Mouse (Mus musculus): Measurements from ENCODE around the gene Gm40460. TPM values are rescaled to one million over a fixed set of nuclear protein-coding genes. Genes with fewer than 3 reads are reported as not detected.
"Not testable (repeated sequence)": the region's sequence is repeated elsewhere in the genome, so short reads cannot be mapped to it uniquely, and the experiment has no call there.

Gm40460 gene
- polyA plus RNA-seq, 1 experiment from 2014 or later: not detected

- Histone ChIP-seq H3K27me3 (no peaks in the 10 kb centered on the region), H3K36me3 (no peaks in the 10 kb centered on the region), H3K9ac (no peak overlapping the region), H3K9me3 (no peaks in the 10 kb centered on the region; the same call in 1 of the 2 replicates), H3K4me1 (no peaks in the 10 kb centered on the region), H3K4me3 (no peak overlapping the region), H3K4me2 (no peak overlapping the region), H3K27ac (no peak overlapping the region)
- no peak for ATAC-seq (ENCODE audit: insufficient number of reproducible peaks, low FRiP score, low TSS enrichment, low read depth)
- 37% methylated on average over 1 of the region's 1 CpGs for WGBS
Observed at GRCm38 (mm10) chr7:142231540-142231939, 9.3 kb downstream of the Gm40460 start.

- H3K4me3 ChIP-seq; H3K27me3 ChIP-seq; H3K9me3 ChIP-seq; H3K9ac ChIP-seq; H3K27ac ChIP-seq; H3K36me3 ChIP-seq; H3K4me2 ChIP-seq; ATAC-seq (ENCODE audit: insufficient number of reproducible peaks, low FRiP score, low TSS enrichment, low read depth); H3K4me1 ChIP-seq: not testable (repeated sequence)
- WGBS: 38% methylated on average over 3 of the region's 3 CpGs
Observed at GRCm38 (mm10) chr7:142229871-142230270, 11.0 kb downstream of the Gm40460 start, which contains the start of gene Krtap5-5. TSS of gene Krtap5-5 (minus strand) at chr7:142229971.

GRCm38 (mm10) chr7:142224518-142224917, 16.4 kb downstream of the Gm40460 start:
- WGBS: 37% methylated on average over 2 of the region's 2 CpGs
- H3K27me3 ChIP-seq: no peaks in the 10 kb centered on the region
- no peak overlapping the region for H3K4me3 ChIP-seq
- no peak overlapping the region for H3K27ac ChIP-seq
- no peak overlapping the region for H3K9ac ChIP-seq
- H3K36me3 ChIP-seq: no peaks in the 10 kb centered on the region
- no peaks in the 10 kb centered on the region for H3K9me3 ChIP-seq
- ATAC-seq (ENCODE audit: insufficient number of reproducible peaks, low FRiP score, low TSS enrichment, low read depth): no peak
- no peak overlapping the region for H3K4me2 ChIP-seq
- H3K4me1 ChIP-seq: no peaks in the 10 kb centered on the region; the same call in 1 of the 2 replicates

- not testable (repeated sequence) for H3K36me3 ChIP-seq; H3K27ac ChIP-seq; H3K9ac ChIP-seq; H3K4me2 ChIP-seq; H3K27me3 ChIP-seq; ATAC-seq (ENCODE audit: insufficient number of reproducible peaks, low FRiP score, low TSS enrichment, low read depth); H3K9me3 ChIP-seq; H3K4me1 ChIP-seq; H3K4me3 ChIP-seq
- 54% methylated on average over 1 of the region's 1 CpGs for WGBS
Observed at GRCm38 (mm10) chr7:142212136-142212535, 28.7 kb downstream of the Gm40460 start.

- Histone ChIP-seq H3K27me3 (no peaks in the 10 kb centered on the region), H3K4me1 (no peaks in the 10 kb centered on the region), H3K27ac (no peak within 1 kb of the TSS), H3K4me2 (no peak within 1 kb of the TSS), H3K9ac (no peak within 1 kb of the TSS), H3K4me3 (no peak within 1 kb of the TSS), H3K36me3 (no peaks in the 10 kb centered on the region), H3K9me3 (no peaks in the 10 kb centered on the region)
- ATAC-seq (ENCODE audit: insufficient number of reproducible peaks, low FRiP score, low TSS enrichment, low read depth): no peak
- 73% methylated on average over 1 of the region's 1 CpGs for WGBS
Observed at GRCm38 (mm10) chr7:142211559-142211958, 29.3 kb downstream of the Gm40460 start, which contains the start of gene Gm7579. TSS of gene Gm7579 (plus strand) at chr7:142211859.

- H3K36me3 ChIP-seq; H3K9ac ChIP-seq; H3K4me1 ChIP-seq; ATAC-seq (ENCODE audit: insufficient number of reproducible peaks, low FRiP score, low TSS enrichment, low read depth); H3K27me3 ChIP-seq; H3K27ac ChIP-seq; H3K9me3 ChIP-seq; H3K4me2 ChIP-seq; H3K4me3 ChIP-seq: not testable (repeated sequence)
- 79% methylated on average over 5 of the region's 5 CpGs for whole genome bisulfite sequencing
Observed at GRCm38 (mm10) chr7:142206891-142207290, 34.0 kb downstream of the Gm40460 start.

- no peaks in the 10 kb centered on the region for H3K36me3 ChIP-seq
- H3K9ac ChIP-seq: no peak overlapping the region
- no peaks in the 10 kb centered on the region for H3K27me3 ChIP-seq
- H3K4me2 ChIP-seq: no peak overlapping the region
- no peaks in the 10 kb centered on the region for H3K9me3 ChIP-seq
- no peaks in the 10 kb centered on the region for H3K4me1 ChIP-seq
- no peak for ATAC-seq (ENCODE audit: insufficient number of reproducible peaks, low FRiP score, low TSS enrichment, low read depth)
- H3K27ac ChIP-seq: no peak overlapping the region
- no peak overlapping the region for H3K4me3 ChIP-seq
Observed at GRCm38 (mm10) chr7:142205488-142205887, 35.4 kb downstream of the Gm40460 start.

GRCm38 (mm10) chr7:142201064-142201463, 39.8 kb downstream of the Gm40460 start, which contains the start of gene Krtap5-3:
TSS of gene Krtap5-3 (plus strand) at chr7:142201364.
- no peaks in the 10 kb centered on the region for H3K27me3 ChIP-seq
- no peak within 1 kb of the TSS for H3K4me3 ChIP-seq
- WGBS: 41% methylated on average over 1 of the region's 1 CpGs
- no peak within 1 kb of the TSS for H3K9ac ChIP-seq
- no peaks in the 10 kb centered on the region for H3K36me3 ChIP-seq
- no peak for ATAC-seq (ENCODE audit: insufficient number of reproducible peaks, low FRiP score, low TSS enrichment, low read depth)
- no peak within 1 kb of the TSS for H3K4me2 ChIP-seq
- no peak within 1 kb of the TSS for H3K27ac ChIP-seq
- H3K4me1 ChIP-seq: no peaks in the 10 kb centered on the region
- no peaks in the 10 kb centered on the region for H3K9me3 ChIP-seq

GRCm38 (mm10) chr7:142198748-142199147, 42.1 kb downstream of the Gm40460 start:
- Histone ChIP-seq H3K27me3 (no peaks in the 10 kb centered on the region), H3K9me3 (no peaks in the 10 kb centered on the region), H3K4me1 (no peaks in the 10 kb centered on the region), H3K27ac (no peak overlapping the region), H3K36me3 (no peaks in the 10 kb centered on the region), H3K4me3 (no peak overlapping the region), H3K9ac (no peak overlapping the region), H3K4me2 (no peak overlapping the region)
- ATAC-seq (ENCODE audit: insufficient number of reproducible peaks, low FRiP score, low TSS enrichment, low read depth): no peak
- whole genome bisulfite sequencing: 82% methylated on average over 2 of the region's 2 CpGs

Other genes with a start within 250 kb of the Gm40460 start
- gene Mob2, start 180.0 kb downstream of the Gm40460 start, polyA plus RNA-seq (2015; fragmentation: Nextera tagmentation; extraction: Ambion mirVana): 78.2 and 82.2 TPM in 2 replicates
- 5.5 and 6.9 TPM in 2 replicates for gene Dusp8, start 145.2 kb downstream of the Gm40460 start, polyA plus RNA-seq (2015; fragmentation: Nextera tagmentation; extraction: Ambion mirVana)
- gene Gm45618, start 120.3 kb downstream of the Gm40460 start, polyA plus RNA-seq (2015; fragmentation: Nextera tagmentation; extraction: Ambion mirVana): not detected in 2 replicates
- not detected in 2 replicates for gene Gm39115, start 105.0 kb downstream of the Gm40460 start, polyA plus RNA-seq (2015; fragmentation: Nextera tagmentation; extraction: Ambion mirVana)
- not detected in 2 replicates for gene Gm45337, start 96.5 kb downstream of the Gm40460 start, polyA plus RNA-seq (2015; fragmentation: Nextera tagmentation; extraction: Ambion mirVana)
- not detected in 2 replicates for gene Gm29735, start 84.0 kb downstream of the Gm40460 start, polyA plus RNA-seq (2015; fragmentation: Nextera tagmentation; extraction: Ambion mirVana)
- not detected in 2 replicates for gene Gm4553, start 75.3 kb downstream of the Gm40460 start, polyA plus RNA-seq (2015; fragmentation: Nextera tagmentation; extraction: Ambion mirVana)
- not detected in 2 replicates for gene Krtap5-2, start 65.1 kb downstream of the Gm40460 start, polyA plus RNA-seq (2015; fragmentation: Nextera tagmentation; extraction: Ambion mirVana)
- gene Gm10153, start 50.7 kb downstream of the Gm40460 start, polyA plus RNA-seq (2015; fragmentation: Nextera tagmentation; extraction: Ambion mirVana): not detected in 2 replicates
- gene Krtap5-3, start 39.7 kb downstream of the Gm40460 start, polyA plus RNA-seq (2015; fragmentation: Nextera tagmentation; extraction: Ambion mirVana): not detected in 2 replicates
- not detected in 2 replicates for gene Gm7579, start 29.2 kb downstream of the Gm40460 start, polyA plus RNA-seq (2015; fragmentation: Nextera tagmentation; extraction: Ambion mirVana)
- not detected in 2 replicates for gene Krtap5-5, start 11.1 kb downstream of the Gm40460 start, polyA plus RNA-seq (2015; fragmentation: Nextera tagmentation; extraction: Ambion mirVana)
- gene Gm2431, start 17.3 kb upstream of the Gm40460 start, polyA plus RNA-seq (2015; fragmentation: Nextera tagmentation; extraction: Ambion mirVana): not detected in 2 replicates
- gene Gm4559, start 33.3 kb upstream of the Gm40460 start, polyA plus RNA-seq (2015; fragmentation: Nextera tagmentation; extraction: Ambion mirVana): not detected in 2 replicates
- gene Krtap5-1, start 56.0 kb upstream of the Gm40460 start, polyA plus RNA-seq (2015; fragmentation: Nextera tagmentation; extraction: Ambion mirVana): not detected in 2 replicates
- gene Krtap5-4, start 62.5 kb upstream of the Gm40460 start, polyA plus RNA-seq (2015; fragmentation: Nextera tagmentation; extraction: Ambion mirVana): not detected in 2 replicates
- 4.0 and 4.6 TPM in 2 replicates for gene Ifitm10, start 132.7 kb upstream of the Gm40460 start, polyA plus RNA-seq (2015; fragmentation: Nextera tagmentation; extraction: Ambion mirVana)
- gene Gm49369, start 141.6 kb upstream of the Gm40460 start, polyA plus RNA-seq (2015; fragmentation: Nextera tagmentation; extraction: Ambion mirVana): not detected in 2 replicates
- gene Ctsd, start 147.0 kb upstream of the Gm40460 start, polyA plus RNA-seq (2015; fragmentation: Nextera tagmentation; extraction: Ambion mirVana): 392 and 426 TPM in 2 replicates
- gene Syt8, start 193.8 kb upstream of the Gm40460 start, polyA plus RNA-seq (2015; fragmentation: Nextera tagmentation; extraction: Ambion mirVana): 6.3 and 6.7 TPM in 2 replicates
- gene Tnni2, start 200.7 kb upstream of the Gm40460 start, polyA plus RNA-seq (2015; fragmentation: Nextera tagmentation; extraction: Ambion mirVana): 136 and 529 TPM in 2 replicates
- gene Lsp1, start 219.7 kb upstream of the Gm40460 start, polyA plus RNA-seq (2015; fragmentation: Nextera tagmentation; extraction: Ambion mirVana): 57.3 and 63.3 TPM in 2 replicates